14 mouse cellular contexts compared by ENCODE assay signal in genomic region chr14:47986483-47986882, GRCm38 (mm10).
DNase-seq lines count a peak whose midpoint lies in the region; ATAC-seq and TF ChIP-seq lines count a peak whose summit lies in the region.
"Had no signal": no experiment of that assay in that cellular context is flagged by ENCODE, and none has a peak within 500 bp of the region (broad histone marks: within the 10 kb centered on the region; RNA-seq: fewer than 3 reads in every experiment).

No protein-coding gene starts in this region.

- TF ChIP-seq CTCF in stomach, postnatal 0 days (IDR thresholded peaks at IDR 0.05; ENCODE audit: low read depth): no peak

- H3K9ac ChIP-seq in lung, embryonic 16.5 days (ENCODE audit: low read length): no peak overlapping the region
- H3K9ac ChIP-seq in stomach, postnatal 0 days (ENCODE audit: low read length): no peak overlapping the region
- H3K9ac ChIP-seq: limb, embryonic 15.5 days; midbrain, embryonic 12.5 days had no signal

- peaks cover 6% of the 10 kb centered on the region for H3K4me1 ChIP-seq in lung, embryonic 16.5 days (replicated peaks; ENCODE audit: control insufficient read depth, insufficient read depth, low read length)
- H3K4me1 ChIP-seq in stomach, postnatal 0 days (replicated peaks; ENCODE audit: control insufficient read depth, insufficient read depth): no peaks in the 10 kb centered on the region

- intact Hi-C loops in gastrocnemius, postnatal 14 days (cut with DNase I; ENCODE audit: low total_unique reads): no loop called here

- no peaks in the 10 kb centered on the region for H3K9me3 ChIP-seq in lung, embryonic 16.5 days (ENCODE audit: control insufficient read depth, low read length)
- H3K9me3 ChIP-seq in stomach, postnatal 0 days (ENCODE audit: control insufficient read depth, low read length): no peaks in the 10 kb centered on the region
- H3K9me3 ChIP-seq: limb, embryonic 15.5 days had no signal

- 11% methylated on average over 3 of the region's 3 CpGs for WGBS in lung, embryonic 16.5 days
- 5% methylated on average over 3 of the region's 3 CpGs for WGBS in stomach, postnatal 0 days

- DNase-seq in gastrocnemius, adult 18-20 months (ENCODE audit: low spot score): peak; percentile 67
- DNase-seq in gastrocnemius, postnatal 10 days: no peak
- DNase-seq in lung, postnatal 4 days: no peak
- DNase-seq in gastrocnemius, postnatal 14 days: peak; percentile 42
- DNase-seq in stomach, postnatal 0 days (ENCODE audit: low spot score): no peak
- no peak for DNase-seq in frontal cortex, postnatal 10 days (ENCODE audit: low spot score in 2 of 2)
- DNase-seq in yolk sac, embryonic 10.5 days (ENCODE audit: low spot score): no peak
- DNase-seq: B cell, adult 2 months; cerebellum, adult 18-20 months; kidney, postnatal 36 days had no signal

- no peak overlapping the region for H3K4me3 ChIP-seq in lung, embryonic 16.5 days (ENCODE audit: low read length)
- H3K4me3 ChIP-seq in stomach, postnatal 0 days (ENCODE audit: low read depth, low read length): no peak overlapping the region
- H3K4me3 ChIP-seq: limb, embryonic 15.5 days; midbrain, embryonic 12.5 days had no signal

- ATAC-seq in lung, embryonic 16.5 days (ENCODE audit: low read depth): peak; percentile 60
- no peak for ATAC-seq in stomach, postnatal 0 days (ENCODE audit: low FRiP score, low TSS enrichment)
- ATAC-seq: activated CD4-positive, CD25-positive, alpha-beta regulatory T cell, adult 4 months had no signal

- no peak for TF ChIP-seq EP300 in stomach, postnatal 0 days (optimal IDR thresholded peaks at IDR 0.05)

- H3K27me3 ChIP-seq in lung, embryonic 16.5 days (ENCODE audit: control insufficient read depth, insufficient read depth, low read depth, low read length): no peaks in the 10 kb centered on the region
- no peaks in the 10 kb centered on the region for H3K27me3 ChIP-seq in stomach, postnatal 0 days (ENCODE audit: control insufficient read depth, insufficient read depth, low read length)
- H3K27me3 ChIP-seq: limb, embryonic 15.5 days; midbrain, embryonic 12.5 days had no signal

- H3K27ac ChIP-seq in lung, embryonic 16.5 days (ENCODE audit: low read length): peak overlapping the region; percentile 59
- H3K27ac ChIP-seq in stomach, postnatal 0 days (replicated peaks): no peak overlapping the region
- H3K27ac ChIP-seq: limb, embryonic 15.5 days; midbrain, embryonic 12.5 days had no signal

- no peaks in the 10 kb centered on the region for H3K36me3 ChIP-seq in lung, embryonic 16.5 days (ENCODE audit: control insufficient read depth, insufficient read depth, low read length)
- H3K36me3 ChIP-seq in stomach, postnatal 0 days (ENCODE audit: control insufficient read depth, insufficient read depth, low read length): no peaks in the 10 kb centered on the region
- H3K36me3 ChIP-seq: limb, embryonic 15.5 days; midbrain, embryonic 12.5 days had no signal

- 0 out of 2 replicates have a peak overlapping the region, but pooled peaks have one; percentile 28 for H3K4me2 ChIP-seq in lung, embryonic 16.5 days (ENCODE audit: low read depth, low read length)
- H3K4me2 ChIP-seq in stomach, postnatal 0 days (replicated peaks; ENCODE audit: low read depth): 0 out of 2 replicates have a peak overlapping the region, but pooled peaks have one; percentile 18
- H3K4me2 ChIP-seq: limb, embryonic 15.5 days; midbrain, embryonic 12.5 days had no signal

Comparison
In these comparisons a context has a peak if more than half of its experiments do, and no peak if none do; other contexts are left out.
1. DNase-seq: peak in gastrocnemius, adult 18-20 months (single experiment) and gastrocnemius, postnatal 14 days (single experiment); none in gastrocnemius, postnatal 10 days (single experiment), lung, postnatal 4 days (0 of 2), stomach, postnatal 0 days (single experiment), frontal cortex, postnatal 10 days (0 of 2) and yolk sac, embryonic 10.5 days (single experiment).